Mouse (Mus musculus): Measurements from ENCODE around the gene Vmn2r11. TPM values are rescaled to one million over a fixed set of nuclear protein-coding genes. Genes with fewer than 3 reads are reported as not detected.
"Not testable (repeated sequence)": the region's sequence is repeated elsewhere in the genome, so short reads cannot be mapped to it uniquely, and the experiment has no call there.

Vmn2r11 gene
- not detected for total RNA-seq (2021)

GRCm38 (mm10) chr5:109059469-109059868 lies at the start of gene Vmn2r11:
Vmn2r11 (minus strand) TSS chr5:109059569.
- intact Hi-C loops (cut with DNase I): not testable (repeated sequence)

GRCm38 (mm10) chr5:109097850-109098249 lies 38.5 kb upstream of the Vmn2r11 start, which contains the start of gene Vmn2r12:
Vmn2r12 (minus strand) TSS chr5:109097950.
- DNase-seq; intact Hi-C loops (cut with DNase I): not testable (repeated sequence)

More at GRCm38 (mm10) chr5:109059469-109059868, at the start of gene Vmn2r11:
- DNase-seq: not testable (repeated sequence)

GRCm38 (mm10) chr5:109096482-109096881 lies 37.1 kb upstream of the Vmn2r11 start:
- DNase-seq; intact Hi-C loops (cut with DNase I): not testable (repeated sequence)

GRCm38 (mm10) chr5:109072016-109072415 lies 12.6 kb upstream of the Vmn2r11 start:
- intact Hi-C loops (cut with DNase I); DNase-seq: not testable (repeated sequence)

GRCm38 (mm10) chr5:109055286-109055685 lies 4.1 kb downstream of the Vmn2r11 start:
- intact Hi-C loops (cut with DNase I): no loop called here
- no peak for DNase-seq

GRCm38 (mm10) chr5:109032591-109032990 lies 26.8 kb downstream of the Vmn2r11 start:
- intact Hi-C loops (cut with DNase I): no loop called here
- DNase-seq: no peak

- intact Hi-C loops (cut with DNase I); DNase-seq: not testable (repeated sequence)
Observed at GRCm38 (mm10) chr5:109006427-109006826, 52.9 kb downstream of the Vmn2r11 start, which contains the start of gene Vmn2r10. Vmn2r10 (minus strand) TSS chr5:109006527.

Other genes starting within 250 kb of the Vmn2r11 start
- gene Vmn2r9, start 207.0 kb downstream of the Vmn2r11 start, total RNA-seq (2021): not detected
- gene Vmn2r10, start 53.0 kb downstream of the Vmn2r11 start, total RNA-seq (2021): not detected
- gene Vmn2r12, start 38.4 kb upstream of the Vmn2r11 start, total RNA-seq (2021): not detected
- not detected for gene Vmn2r13, start 132.6 kb upstream of the Vmn2r11 start, total RNA-seq (2021)
- gene Vmn2r14, start 165.1 kb upstream of the Vmn2r11 start, total RNA-seq (2021): not detected
- gene Vmn2r15, start 238.1 kb upstream of the Vmn2r11 start, total RNA-seq (2021): not detected